Mouse (Mus musculus) embryo, embryonic 11 days (tissue): ENCODE results near the gene Ugt1a5.

Source experiments
- DNase-seq: peaks from one replicate; pipeline ENCODE4 v3.0.0-alpha.2; 2015

Gene Ugt1a5

DNA sequence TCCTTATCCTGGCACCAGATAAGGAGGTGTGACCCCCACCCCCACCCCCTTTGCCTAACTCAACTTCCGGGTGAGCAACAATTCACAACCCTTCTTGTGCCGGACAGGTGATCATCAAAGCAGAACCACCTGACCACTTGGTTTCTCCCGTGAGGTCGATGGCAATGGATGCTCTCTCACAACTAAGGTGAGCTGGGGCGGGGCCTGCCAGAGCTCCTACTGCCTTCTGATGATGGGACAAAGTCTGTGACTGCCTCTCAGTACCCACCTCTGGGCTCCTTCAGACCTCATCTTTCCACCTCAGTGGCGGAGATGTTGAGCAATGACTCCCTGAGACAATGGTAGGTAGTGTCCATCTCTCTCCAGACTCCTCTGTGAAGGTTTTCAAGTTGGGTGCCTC is 80.1 kb downstream of the Ugt1a5 start:
- no peak for DNase-seq

DNA sequence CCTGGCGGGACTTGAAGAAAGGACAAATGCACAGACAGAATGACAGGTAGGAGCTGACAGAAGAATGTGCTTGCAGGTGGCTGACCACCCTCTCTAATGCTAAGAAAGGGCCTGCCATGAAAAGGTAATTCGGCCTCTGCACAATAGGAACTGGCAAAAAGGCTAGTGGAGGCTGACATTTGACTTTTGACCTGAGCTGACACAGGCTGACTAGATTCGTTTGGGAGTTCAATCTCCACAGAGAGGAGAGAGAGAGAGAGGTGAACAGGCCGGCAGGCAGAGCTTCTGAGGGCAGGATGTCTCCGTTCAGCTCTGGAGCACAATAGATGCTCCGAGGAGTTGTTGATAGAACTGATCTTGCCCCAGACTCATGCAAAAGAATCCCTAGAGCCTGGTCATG is 80.6 kb downstream of the Ugt1a5 start:
- DNase-seq = no peak

DNA sequence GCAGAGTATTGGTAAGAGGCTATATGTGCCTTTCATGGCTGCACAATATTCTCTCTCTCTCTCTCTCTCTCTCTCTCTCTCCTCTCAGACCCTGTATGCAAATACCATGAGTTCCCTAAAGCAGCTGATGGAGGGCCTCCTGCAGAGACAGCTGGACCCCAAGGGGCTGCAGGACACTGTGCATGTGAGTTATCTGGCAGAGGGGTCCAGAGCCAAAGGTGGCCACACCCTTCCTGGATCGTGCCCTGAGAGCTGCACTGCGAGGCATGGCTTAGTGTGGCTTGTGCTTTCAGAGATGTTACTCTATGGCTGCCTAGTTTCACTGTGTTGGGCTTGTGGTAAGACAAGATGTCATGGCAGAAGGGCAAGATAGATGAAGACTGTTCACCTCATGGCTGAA is 81.8 kb downstream of the Ugt1a5 start:
- DNase-seq = no peak

DNA sequence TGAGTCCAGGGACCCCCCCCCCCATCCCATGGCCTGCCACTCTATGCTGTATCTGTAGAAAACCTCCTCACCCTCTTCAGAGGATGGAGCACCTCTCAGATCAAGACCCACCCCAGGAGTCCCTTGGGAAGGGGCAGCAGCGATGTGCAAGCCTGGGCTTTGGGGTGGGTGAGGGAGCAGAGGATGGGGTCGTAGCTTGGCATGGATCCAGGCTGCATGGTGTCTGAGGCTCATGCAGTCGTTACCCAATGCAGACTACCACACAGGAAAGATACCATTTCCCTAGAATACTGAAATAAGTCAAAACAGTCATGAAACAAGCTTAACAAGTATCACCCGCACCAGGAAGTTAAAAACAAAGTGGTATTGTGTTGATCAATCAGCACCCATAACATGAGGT is 82.8 kb downstream of the Ugt1a5 start:
- DNase-seq = no peak

DNA sequence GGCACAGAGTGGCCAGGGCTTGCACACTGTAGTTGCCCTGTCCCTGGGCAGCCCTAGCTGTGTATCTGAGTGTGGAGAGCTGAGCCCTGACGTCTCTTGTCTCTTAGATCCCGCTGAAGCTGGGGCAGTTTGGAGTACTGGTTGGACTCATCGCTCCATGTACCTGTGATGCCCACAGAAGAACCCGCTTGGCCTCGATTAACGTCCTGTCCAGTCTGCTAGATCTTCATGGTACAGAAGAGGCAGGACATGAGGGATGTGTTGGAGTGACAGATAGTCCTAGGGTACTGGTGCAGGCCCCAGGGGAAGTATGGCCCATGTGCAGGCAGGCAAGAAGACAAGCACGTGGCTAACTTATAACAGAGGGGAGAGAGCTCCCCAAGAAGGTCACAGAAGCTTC is 83.8 kb downstream of the Ugt1a5 start:
- DNase-seq = no peak

- DNase-seq = no peak
Measured at GRCm38 (mm10) chr1:88250023-88250422, 84.2 kb downstream of the Ugt1a5 start.

DNA sequence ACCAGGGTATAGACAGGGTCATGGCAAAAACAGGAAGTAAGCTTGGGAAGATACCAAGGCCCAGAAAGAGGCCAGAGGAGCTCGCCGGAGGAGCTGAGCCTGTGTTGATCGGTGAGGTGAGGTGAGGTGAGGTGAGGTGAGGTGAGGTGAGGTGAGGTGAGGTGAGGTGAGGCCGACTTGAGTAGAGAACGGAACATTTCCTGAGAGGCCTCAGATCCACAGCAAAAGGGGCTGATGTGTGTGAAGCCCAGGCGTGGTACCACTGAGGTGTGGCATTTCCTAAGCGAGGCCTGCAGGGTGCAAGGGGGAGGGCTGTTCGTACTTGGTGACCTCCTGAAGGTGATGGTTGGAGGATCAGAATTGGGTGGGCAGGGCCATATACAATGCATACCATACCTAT is 87.3 kb downstream of the Ugt1a5 start:
- no peak for DNase-seq

- no peak for DNase-seq
Measured at GRCm38 (mm10) chr1:88253540-88253939, 87.7 kb downstream of the Ugt1a5 start.

DNA sequence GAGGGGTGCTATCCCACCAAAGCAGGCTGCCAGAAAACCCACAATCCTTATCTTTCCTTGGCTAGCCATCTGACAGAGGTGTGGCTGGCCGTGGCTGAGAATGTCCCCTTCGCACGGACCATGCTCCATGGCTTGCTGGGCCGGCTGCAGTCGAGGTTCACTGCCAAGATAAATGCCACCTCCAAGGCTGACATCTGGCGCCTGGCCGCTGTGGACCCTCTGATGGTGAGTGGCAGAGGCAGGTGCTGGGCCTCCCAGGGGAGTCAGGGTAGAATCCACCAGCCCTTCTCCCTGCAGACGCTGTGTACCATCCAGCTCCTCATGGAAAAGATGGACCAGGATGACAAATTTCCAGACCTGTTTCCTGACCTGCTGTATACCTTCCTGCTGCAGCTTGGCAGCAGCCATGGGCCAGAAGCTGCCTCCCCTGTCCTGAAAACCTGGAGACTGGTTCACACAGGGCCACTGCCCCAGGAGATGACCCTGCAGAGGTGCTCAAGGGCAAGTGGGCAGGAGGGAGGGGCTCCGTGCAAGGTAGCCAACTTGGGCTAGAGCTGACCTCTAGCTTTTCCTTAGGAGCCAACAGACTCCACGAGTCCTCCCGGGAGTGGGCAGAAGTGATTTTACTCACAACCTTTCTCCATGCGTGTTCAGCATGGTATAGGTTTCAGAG is 89.1 kb downstream of the Ugt1a5 start:
- DNase-seq = no peak

GRCm38 (mm10) chr1:88255466-88255857 is 89.7 kb downstream of the Ugt1a5 start:
- DNase-seq = no peak

GRCm38 (mm10) chr1:88255989-88256754 is 90.4 kb downstream of the Ugt1a5 start:
- no peak for DNase-seq

DNA sequence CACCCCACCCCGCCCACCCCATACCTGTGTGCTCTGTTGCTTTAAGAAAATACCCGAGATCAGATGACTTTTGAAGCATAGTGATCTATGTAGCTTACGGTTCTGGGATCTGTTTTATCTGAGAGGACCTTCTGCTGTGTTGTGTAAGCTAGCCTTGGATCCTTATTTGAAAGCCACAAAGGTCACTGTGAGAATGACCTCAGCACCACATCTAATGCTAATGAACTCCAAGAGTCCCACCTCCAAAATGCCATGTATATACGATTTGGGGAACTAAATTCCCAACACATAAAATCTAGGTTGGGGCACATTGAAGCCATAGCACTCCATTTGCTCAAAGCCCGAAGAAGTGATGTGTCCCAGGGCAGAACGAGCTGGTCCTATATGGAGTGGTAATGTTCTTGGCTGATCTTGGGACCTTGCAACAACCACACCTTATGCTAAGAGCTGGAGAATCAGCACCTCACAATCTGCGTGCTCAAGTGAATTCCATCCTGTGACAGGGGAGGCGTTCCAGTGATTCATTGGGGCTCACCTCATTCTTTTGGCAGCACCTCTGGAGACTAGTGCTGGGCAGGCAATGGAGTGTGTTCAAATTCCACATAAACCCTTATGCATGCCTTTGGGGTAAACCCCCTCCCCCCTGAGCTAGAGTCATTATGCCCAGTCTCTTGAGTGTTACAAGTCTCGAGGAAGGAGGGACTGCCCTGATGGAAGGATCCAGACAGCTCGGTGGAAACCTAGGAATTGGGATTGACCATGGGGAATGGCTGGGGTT is 91.3 kb downstream of the Ugt1a5 start:
- DNase-seq = no peak

DNA sequence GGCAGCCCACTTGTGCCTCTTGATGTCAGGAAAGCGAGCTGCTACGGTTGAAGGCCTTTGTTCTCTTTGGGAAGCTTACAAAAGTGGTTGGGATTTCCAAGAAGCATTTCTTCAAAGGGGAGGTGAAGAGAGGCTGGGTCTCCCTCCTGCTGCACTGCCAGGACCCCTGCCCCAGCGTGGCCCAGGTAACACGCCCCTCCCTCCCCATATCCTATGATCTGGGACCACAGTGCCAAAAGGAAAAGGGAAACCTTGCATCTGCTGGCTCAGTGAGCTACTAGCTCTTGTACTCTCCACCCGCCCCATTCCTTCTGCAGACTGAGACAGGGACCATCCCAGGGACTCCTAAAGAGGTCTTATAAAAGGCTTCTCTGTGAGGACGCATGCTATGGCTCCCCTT is 91.9 kb downstream of the Ugt1a5 start:
- no peak for DNase-seq

DNA sequence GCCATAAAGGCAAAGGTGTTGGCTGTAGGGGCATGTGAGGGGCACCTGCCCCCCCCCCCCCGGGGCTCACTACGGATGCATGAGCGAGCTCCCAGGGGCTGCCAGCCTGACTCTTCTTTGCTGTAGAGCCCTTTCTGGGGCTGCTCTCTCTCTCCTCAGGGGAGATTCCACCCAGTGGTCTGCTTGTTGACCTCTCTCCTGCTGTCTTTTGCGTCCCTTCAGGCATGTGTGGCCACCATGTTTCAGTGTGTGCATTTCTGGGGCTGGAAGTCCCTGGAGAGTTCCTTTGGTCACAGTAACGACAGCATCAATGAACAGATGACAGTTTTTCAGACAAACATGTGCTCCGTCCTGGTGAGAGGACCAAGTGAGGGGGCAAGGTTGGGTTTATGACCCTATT is 92.5 kb downstream of the Ugt1a5 start:
- DNase-seq = no peak

GRCm38 (mm10) chr1:88258881-88259642 is 93.2 kb downstream of the Ugt1a5 start:
- DNase-seq = peak; percentile 49

GRCm38 (mm10) chr1:88259643-88260024 is 93.8 kb downstream of the Ugt1a5 start:
- DNase-seq = peak; percentile 46

DNA sequence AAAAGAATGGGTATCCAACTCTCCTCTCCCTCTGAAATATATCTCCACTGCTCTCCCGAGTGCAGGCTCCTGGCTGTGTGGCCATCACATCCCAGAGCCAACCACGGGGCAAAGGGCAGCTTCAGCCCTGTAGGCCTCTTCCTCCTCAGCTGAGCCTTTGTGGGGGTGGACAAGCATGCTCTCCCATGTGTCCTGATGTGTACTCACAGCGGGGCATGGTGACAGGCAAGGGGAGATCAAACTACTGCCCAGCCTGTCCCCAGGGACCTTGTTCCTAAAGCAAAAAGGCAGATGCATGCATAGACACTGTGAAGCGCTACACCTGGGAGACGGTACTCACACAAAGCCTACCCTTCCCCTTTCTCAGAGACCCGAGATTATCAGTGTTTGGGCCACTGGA is 94.3 kb downstream of the Ugt1a5 start:
- DNase-seq = no peak

- no peak for DNase-seq
Measured at GRCm38 (mm10) chr1:88260604-88261377, 95.0 kb downstream of the Ugt1a5 start.

- no peak for DNase-seq
Measured at GRCm38 (mm10) chr1:88261706-88262105, 95.9 kb downstream of the Ugt1a5 start.

GRCm38 (mm10) chr1:88262255-88262654 is 96.4 kb downstream of the Ugt1a5 start:
- DNase-seq = peak; percentile 67

DNA sequence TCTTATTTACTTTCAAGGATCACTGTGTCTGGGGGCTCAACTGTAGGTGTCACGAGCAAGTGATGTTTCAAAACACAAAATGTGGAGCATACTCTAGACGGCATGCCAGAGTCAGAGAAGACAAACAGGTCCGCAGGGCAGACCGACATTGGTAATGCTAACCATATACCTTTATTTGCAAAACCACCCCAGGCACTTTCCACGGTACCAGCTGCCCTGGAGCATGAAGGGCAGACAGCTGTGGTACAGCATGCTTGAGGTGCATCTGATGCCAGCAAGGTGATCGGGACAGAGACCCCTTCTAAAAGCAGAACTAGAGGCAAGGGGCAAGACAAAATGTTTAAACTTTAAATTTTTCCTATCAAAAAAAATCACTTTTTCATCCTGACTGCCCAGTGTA is 97.1 kb downstream of the Ugt1a5 start:
- DNase-seq = no peak

- no peak for DNase-seq
Measured at GRCm38 (mm10) chr1:88263778-88264177, 98.0 kb downstream of the Ugt1a5 start.
